Mouse (Mus musculus): Measurements from ENCODE around the gene Slc16a1. TPM values are rescaled to one million over a fixed set of nuclear protein-coding genes. Genes with fewer than 3 reads are reported as not detected.

Gene Slc16a1
- total RNA-seq, 2 experiments from 2014 or later: 173 to 202 TPM

- intact Hi-C loops (cut with DNase I): loop anchor here (2.0 kb wide), 1 partner anchor 15 kb away; no protein-coding TSS in a partner anchor
Measured at GRCm38 (mm10) chr3:104637427-104638402, 753 bp upstream of the Slc16a1 start.

GRCm38 (mm10) chr3:104638932-104639748 lies 672 bp downstream of the Slc16a1 start:
- DNase-seq: peak; percentile 77 to 79
- intact Hi-C loops (cut with DNase I): no loop called here

More at GRCm38 (mm10) chr3:104637427-104638402, 753 bp upstream of the Slc16a1 start:
- DNase-seq: peak in 1 of 2 experiments; percentile 73

GRCm38 (mm10) chr3:104639749-104640368 lies 1.4 kb downstream of the Slc16a1 start:
- DNase-seq: no peak
- intact Hi-C loops (cut with DNase I): no loop called here

GRCm38 (mm10) chr3:104640855-104641254 lies 2.4 kb downstream of the Slc16a1 start:
- intact Hi-C loops (cut with DNase I): no loop called here
- no peak for DNase-seq

- no peak for DNase-seq
- intact Hi-C loops (cut with DNase I): no loop called here
Measured at GRCm38 (mm10) chr3:104641313-104641712, 2.8 kb downstream of the Slc16a1 start.

- intact Hi-C loops (cut with DNase I): loop anchor here (2.0 kb wide), 1 partner anchor 102 kb away; no protein-coding TSS in a partner anchor
- no peak for DNase-seq
Measured at GRCm38 (mm10) chr3:104643113-104643512, 4.6 kb downstream of the Slc16a1 start.

- DNase-seq: peak; percentile 76 to 83
- intact Hi-C loops (cut with DNase I): loop anchor here (1.0 to 2.0 kb wide), 2 partner anchors 31 to 103 kb away; no protein-coding TSS in a partner anchor
Measured at GRCm38 (mm10) chr3:104643810-104644270, 5.4 kb downstream of the Slc16a1 start.

GRCm38 (mm10) chr3:104644371-104644770 lies 5.9 kb downstream of the Slc16a1 start:
- no peak for DNase-seq
- intact Hi-C loops (cut with DNase I): loop anchor here (1.0 kb wide), 1 partner anchor 31 kb away; no protein-coding TSS in a partner anchor

GRCm38 (mm10) chr3:104654219-104654618 lies 15.8 kb downstream of the Slc16a1 start:
- no peak for DNase-seq
- intact Hi-C loops (cut with DNase I): no loop called here

- intact Hi-C loops (cut with DNase I): no loop called here
- DNase-seq: no peak
Measured at GRCm38 (mm10) chr3:104654921-104655320, 16.5 kb downstream of the Slc16a1 start.

GRCm38 (mm10) chr3:104658706-104659105 lies 20.2 kb downstream of the Slc16a1 start:
- no peak for DNase-seq
- intact Hi-C loops (cut with DNase I): no loop called here

GRCm38 (mm10) chr3:104659758-104660157 lies 21.3 kb downstream of the Slc16a1 start:
- intact Hi-C loops (cut with DNase I): no loop called here

GRCm38 (mm10) chr3:104660522-104660921 lies 22.1 kb downstream of the Slc16a1 start:
- intact Hi-C loops (cut with DNase I): no loop called here
- peak; percentile 50 to 52 for DNase-seq

More at GRCm38 (mm10) chr3:104659758-104660157, 21.3 kb downstream of the Slc16a1 start:
- no peak for DNase-seq

- intact Hi-C loops (cut with DNase I): no loop called here
Measured at GRCm38 (mm10) chr3:104662007-104662406, 23.5 kb downstream of the Slc16a1 start.

GRCm38 (mm10) chr3:104662926-104663325 lies 24.5 kb downstream of the Slc16a1 start:
- peak in 1 of 2 experiments; percentile 18 for DNase-seq
- intact Hi-C loops (cut with DNase I): no loop called here

More at GRCm38 (mm10) chr3:104662007-104662406, 23.5 kb downstream of the Slc16a1 start:
- peak; percentile 73 to 78 for DNase-seq

GRCm38 (mm10) chr3:104666950-104667349 lies 28.5 kb downstream of the Slc16a1 start:
- peak in 1 of 2 experiments; percentile 46 for DNase-seq
- intact Hi-C loops (cut with DNase I): no loop called here

GRCm38 (mm10) chr3:104667451-104667850 lies 29.0 kb downstream of the Slc16a1 start:
- DNase-seq: peak; percentile 63 to 79
- intact Hi-C loops (cut with DNase I): no loop called here

GRCm38 (mm10) chr3:104668989-104669388 lies 30.5 kb downstream of the Slc16a1 start:
- no peak for DNase-seq
- intact Hi-C loops (cut with DNase I): no loop called here

GRCm38 (mm10) chr3:104669856-104670182 lies 31.4 kb downstream of the Slc16a1 start:
- no peak for DNase-seq
- intact Hi-C loops (cut with DNase I): loop anchor here (10.0 kb wide), 1 partner anchor 655 kb away; no protein-coding TSS in a partner anchor

Measured in heart, postnatal 10 days (tissue).